Mouse (Mus musculus) forebrain, embryonic 14.5 days (tissue): ENCODE data around the gene Nr1i3. TPM values are rescaled to one million over a fixed set of nuclear protein-coding genes. Genes with fewer than 3 reads are reported as not detected.

Experiments used
- ATAC-seq: fragments of 200-750 bp; cut with Nextera tagmentation; 2 replicates; pipeline ENCODE4 v1.8.0; 2017; ENCODE audit warnings: mild to moderate bottlenecking, moderate library complexity
- DNase-seq: peaks from one replicate; pipeline ENCODE4 v3.0.0-alpha.2; 2015; ENCODE audit warnings: low spot score
- H3K27ac ChIP-seq: fragments of 300-500 bp; sonication (generic); 2 replicates; pipeline ENCODE4 v1.5.1; 2014; ENCODE audit warnings: low read depth, mild to moderate bottlenecking, control low read depth, low read length, moderate library complexity
- H3K27me3 ChIP-seq: fragments of 300-500 bp; sonication (generic); replicated peaks from 2 replicates; pipeline ENCODE4 v1.6.1; 2014; ENCODE audit warnings: low read length, control low read depth, mixed read lengths; ENCODE audit not compliant: control insufficient read depth, insufficient read depth
- H3K36me3 ChIP-seq: fragments of 300-500 bp; sonication (generic); 2 replicates; pipeline ENCODE4 v1.6.1; 2014; ENCODE audit warnings: low read length, control low read depth; ENCODE audit not compliant: control insufficient read depth, insufficient read depth
- H3K4me1 ChIP-seq: fragments of 300-500 bp; sonication (generic); 2 replicates; pipeline ENCODE4 v1.6.1; 2014; ENCODE audit warnings: antibody characterized with exemption, low read length, control low read depth; ENCODE audit not compliant: control insufficient read depth, insufficient read depth
- H3K4me2 ChIP-seq: fragments of 300-500 bp; sonication (generic); 2 replicates; pipeline ENCODE4 v1.6.1; 2014; ENCODE audit warnings: mild to moderate bottlenecking, control low read depth, low read length
- H3K4me3 ChIP-seq: fragments of 300-500 bp; sonication (generic); 2 replicates; pipeline ENCODE4 v1.5.1; 2014; ENCODE audit warnings: low read depth, low read length, control low read depth
- H3K9ac ChIP-seq: fragments of 300-500 bp; sonication (generic); 2 replicates; pipeline ENCODE4 v1.6.1; 2014; ENCODE audit warnings: mild to moderate bottlenecking, low read length, control low read depth, moderate library complexity
- H3K9me3 ChIP-seq: fragments of 300-500 bp; sonication (generic); replicated peaks from 2 replicates; pipeline ENCODE4 v1.6.1; 2016; ENCODE audit warnings: low read length, control low read depth, mixed read lengths; ENCODE audit not compliant: control insufficient read depth
- WGBS: fragments of 180-500 bp; shearing (Covaris S2); extraction: QIAGEN DNeasy Blood & Tissue Kit; methylation state at CpG from one replicate; pipeline ENCODE4 v1.1.7; 2014; 5-methylcytosine and 5-hydroxymethylcytosine counted together
- polyA plus RNA-seq: library from polyadenylated mRNA; unstranded; fragments of >200 nt; fragmentation: Nextera tagmentation; extraction: Ambion mirVana; gene quantifications from 2 replicates; pipeline ENCODE4 v1.2.1, GENCODE M21; 2014

Nr1i3 gene
- polyA plus RNA-seq, 1 experiment from 2014 or later: 0.13 TPM

DNA sequence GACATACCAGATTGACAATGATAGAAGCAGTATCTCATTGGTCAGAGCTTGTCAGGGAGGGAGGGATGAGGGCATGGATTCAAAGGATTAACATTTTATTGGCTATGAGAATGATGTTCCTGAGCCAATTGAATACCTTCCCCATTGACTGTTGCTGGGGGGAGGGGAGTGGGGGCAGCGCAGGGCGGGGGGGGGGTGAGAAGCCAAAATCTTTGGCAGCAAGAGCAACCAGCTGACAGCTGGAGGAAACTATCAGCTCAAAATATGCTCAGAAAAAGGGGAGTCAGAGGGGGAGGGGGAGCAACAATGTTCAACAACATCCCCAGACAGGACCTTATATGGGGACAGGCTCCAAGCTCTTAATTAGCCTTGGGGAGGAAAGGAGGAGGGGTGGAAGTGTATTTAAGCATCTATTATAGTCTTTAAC lies 49.4 kb downstream of the Nr1i3 start:
- Histone ChIP-seq H3K4me2 (peak overlapping the region; percentile 51), H3K4me1 (peaks cover 10% of the 10 kb centered on the region), H3K9ac (no peak overlapping the region), H3K27me3 (no peaks in the 10 kb centered on the region), H3K4me3 (no peak overlapping the region; the same call in 1 of the 2 replicates), H3K27ac (peak overlapping the region; percentile 84), H3K36me3 (no peaks in the 10 kb centered on the region), H3K9me3 (no peaks in the 10 kb centered on the region)
- ATAC-seq: peak; percentile 93
- DNase-seq: peak; percentile 95
- 12% methylated on average over 2 of the region's 2 CpGs for WGBS

DNA sequence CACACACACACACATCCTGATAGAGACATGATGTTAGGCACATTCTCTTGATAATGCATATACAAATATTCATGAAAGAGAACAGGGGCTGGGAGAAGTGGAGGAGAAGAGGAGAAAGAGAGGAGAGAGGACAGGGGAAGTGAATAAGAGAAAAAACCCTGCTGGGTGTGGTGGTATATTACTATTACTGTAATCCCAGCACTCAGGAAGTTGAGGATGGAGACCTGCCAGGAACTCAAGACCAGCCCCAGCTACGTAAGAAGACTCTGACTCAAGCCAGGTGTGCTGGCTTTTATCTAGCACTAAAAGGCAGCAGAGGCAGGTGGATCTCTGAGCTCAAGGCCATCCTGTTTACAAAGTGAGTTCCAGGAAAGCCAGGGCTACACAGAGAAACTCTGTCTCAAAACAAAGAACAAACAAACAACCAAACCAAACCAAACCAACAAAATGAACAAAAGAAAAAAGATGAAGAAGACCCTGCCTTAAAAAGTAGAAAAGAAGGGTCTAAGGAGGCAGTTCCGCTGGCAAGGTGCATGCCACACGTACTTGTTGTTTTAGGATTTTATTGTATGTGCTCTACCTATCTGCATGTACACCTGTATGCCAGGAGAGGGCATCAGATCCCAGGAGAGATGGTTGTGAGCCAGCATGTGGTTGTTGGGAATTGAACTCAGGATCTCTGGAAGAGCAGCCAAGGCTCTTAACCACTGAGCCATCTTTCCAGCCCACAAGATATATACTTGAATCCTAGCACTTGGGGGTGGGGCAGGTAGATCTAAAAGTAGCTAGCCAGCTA lies 50.1 kb downstream of the Nr1i3 start:
- no peak overlapping the region for H3K9ac ChIP-seq
- peaks cover 10% of the 10 kb centered on the region for H3K4me1 ChIP-seq
- no peaks in the 10 kb centered on the region for H3K9me3 ChIP-seq
- WGBS: 68% methylated on average over 3 of the region's 3 CpGs
- no peaks in the 10 kb centered on the region for H3K36me3 ChIP-seq
- DNase-seq (no peak), ATAC-seq (no peak; the same call in 1 of the 2 replicates)
- no peak overlapping the region for H3K4me3 ChIP-seq
- peak overlapping the region; percentile 82 for H3K27ac ChIP-seq
- H3K27me3 ChIP-seq: no peaks in the 10 kb centered on the region
- H3K4me2 ChIP-seq: peak overlapping the region; percentile 51

DNA sequence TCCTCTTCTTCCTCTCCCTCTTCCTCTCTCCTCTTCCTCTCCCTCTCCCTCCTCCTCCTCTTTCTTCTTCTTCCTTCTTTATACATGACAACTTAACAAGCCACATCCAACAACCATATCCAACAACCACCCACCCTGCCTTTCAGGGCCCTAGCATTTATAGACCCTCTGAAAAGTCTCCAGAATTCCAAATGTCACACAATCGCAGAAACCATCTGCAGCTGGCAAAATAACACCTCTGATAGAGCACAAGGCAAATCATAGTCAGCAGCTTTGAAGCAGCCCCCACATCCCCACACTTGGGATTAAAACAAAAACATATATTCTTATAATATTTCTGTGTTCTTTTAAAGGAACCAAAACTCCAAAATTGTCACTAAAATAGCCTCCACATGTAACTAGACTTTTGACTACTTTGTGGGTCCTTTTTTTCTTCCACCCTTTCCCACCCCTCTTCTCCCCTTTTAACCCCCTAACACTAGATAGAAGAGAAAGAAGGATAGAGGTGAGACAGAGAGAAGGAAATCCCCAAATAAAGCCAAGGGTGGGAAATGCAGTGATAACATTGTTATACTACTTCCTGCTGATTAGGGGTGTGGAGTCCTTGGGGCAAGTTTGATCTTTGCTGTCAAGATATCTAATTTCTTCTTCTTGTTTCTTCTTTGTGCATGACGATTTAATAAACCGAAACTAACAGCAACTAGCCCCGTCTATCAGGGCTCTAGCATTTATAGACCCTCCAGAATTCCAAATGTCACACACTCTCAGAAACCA lies 52.4 kb downstream of the Nr1i3 start:
- DNase-seq (no peak), ATAC-seq (no peak)
- H3K27me3 ChIP-seq: no peaks in the 10 kb centered on the region
- H3K4me2 ChIP-seq: no peak overlapping the region
- H3K9ac ChIP-seq: no peak overlapping the region
- H3K27ac ChIP-seq: no peak overlapping the region
- H3K4me1 ChIP-seq: peaks cover 18% of the 10 kb centered on the region
- no peaks in the 10 kb centered on the region for H3K36me3 ChIP-seq
- 77% methylated on average over 4 of the region's 4 CpGs for WGBS
- no peak overlapping the region for H3K4me3 ChIP-seq
- no peaks in the 10 kb centered on the region for H3K9me3 ChIP-seq

DNA sequence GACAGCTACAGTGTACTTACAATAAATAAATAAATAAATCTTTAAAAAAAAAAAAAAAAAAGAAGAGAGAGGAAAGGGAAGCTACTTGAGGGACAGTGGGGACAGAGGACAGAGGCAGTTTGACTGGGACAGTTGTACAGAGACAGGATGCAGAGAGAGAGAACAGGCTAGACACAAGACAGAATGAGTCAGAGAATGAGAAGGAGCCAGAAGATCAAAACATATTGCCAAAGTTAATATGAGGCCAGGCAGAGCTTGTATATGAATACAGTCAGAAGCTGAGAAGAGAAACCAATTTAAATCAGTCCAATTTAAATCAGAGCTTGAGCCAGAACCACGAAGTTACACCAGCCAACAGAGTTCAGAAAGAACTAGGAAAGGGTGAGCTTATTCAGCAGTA lies 54.6 kb downstream of the Nr1i3 start:
- Histone ChIP-seq H3K27me3 (no peaks in the 10 kb centered on the region), H3K36me3 (peaks cover 16% of the 10 kb centered on the region), H3K4me1 (peaks cover 15% of the 10 kb centered on the region; the same call in 1 of the 2 replicates), H3K27ac (no peak overlapping the region), H3K4me2 (no peak overlapping the region), H3K9me3 (no peaks in the 10 kb centered on the region), H3K4me3 (no peak overlapping the region), H3K9ac (no peak overlapping the region)
- WGBS: 63% methylated on average over 1 of the region's 1 CpGs
- DNase-seq (no peak), ATAC-seq (no peak)

DNA sequence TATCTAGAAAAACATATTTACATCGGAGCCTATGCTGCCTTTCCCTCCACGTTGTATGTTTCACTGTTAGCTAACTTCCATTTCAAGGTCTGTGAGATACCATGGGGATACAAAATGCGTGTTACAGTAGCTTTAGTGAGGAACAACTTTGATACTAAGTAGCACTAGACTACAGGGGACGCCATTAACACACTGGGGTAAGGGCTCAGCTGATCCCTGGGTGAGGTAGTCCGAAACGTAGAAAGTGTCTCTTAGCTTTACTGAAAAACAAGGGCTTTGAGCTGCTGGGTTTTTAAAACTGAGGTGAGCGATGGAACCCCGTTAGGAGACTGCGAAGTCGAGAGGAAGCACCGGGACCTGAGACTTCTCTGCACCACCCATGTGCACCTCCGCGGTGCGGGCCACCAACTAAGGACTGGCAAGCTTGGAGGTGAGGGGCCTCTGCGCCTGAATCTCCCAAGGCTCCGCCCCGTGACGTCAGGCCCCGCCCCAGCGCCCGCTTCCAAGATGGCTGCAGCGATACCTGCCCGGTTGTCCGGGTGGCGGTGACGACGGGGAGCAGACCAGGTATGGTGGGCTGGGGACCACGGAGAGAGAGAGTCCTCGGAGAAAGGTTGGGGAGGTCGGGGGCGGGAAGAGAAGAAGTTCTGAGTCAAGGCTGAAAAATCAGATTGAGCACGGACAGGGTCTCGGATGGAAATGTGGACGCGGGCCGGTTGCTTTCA lies 56.2 kb downstream of the Nr1i3 start, which contains the start of gene B4galt3:
Gene B4galt3, plus strand, starts transcription at position 481 of the 725 bp plus-strand sequence.
- Histone ChIP-seq H3K9me3 (no peaks in the 10 kb centered on the region), H3K4me3 (peak within 1 kb of the TSS; percentile 82), H3K9ac (peak within 1 kb of the TSS; percentile 86), H3K27ac (peak within 1 kb of the TSS; percentile 58; the same call in 1 of the 2 replicates), H3K4me2 (peak within 1 kb of the TSS; percentile 95), H3K4me1 (peaks cover 12% of the 10 kb centered on the region; the same call in 1 of the 2 replicates), H3K36me3 (peaks cover 33% of the 10 kb centered on the region), H3K27me3 (no peaks in the 10 kb centered on the region)
- ATAC-seq: peak; percentile 98
- DNase-seq: peak; percentile 93
- 4% methylated on average over 36 of the region's 36 CpGs for WGBS

Other genes starting within 250 kb of the Nr1i3 start
- 0.52 and 1.5 TPM in 2 replicates for gene Fcgr2b, start 237.4 kb upstream of the Nr1i3 start, polyA plus RNA-seq
- gene Fcgr4, start 195.1 kb upstream of the Nr1i3 start, polyA plus RNA-seq: 0.41 and 0.50 TPM in 2 replicates
- 8.3 and 11.5 TPM in 2 replicates for gene Fcgr3, start 149.0 kb upstream of the Nr1i3 start, polyA plus RNA-seq
- 7.2 and 8.8 TPM in 2 replicates for gene Cfap126, start 100.1 kb upstream of the Nr1i3 start, polyA plus RNA-seq
- gene Sdhc, start 63.4 kb upstream of the Nr1i3 start, polyA plus RNA-seq: 301 and 310 TPM in 2 replicates
- gene Mpz, start 63.3 kb upstream of the Nr1i3 start, polyA plus RNA-seq: 0.09 and 0.22 TPM in 2 replicates
- 9.7 and 10.2 TPM in 2 replicates for gene Pcp4l1, start 17.7 kb upstream of the Nr1i3 start, polyA plus RNA-seq
- gene Tomm40l, start 8.5 kb downstream of the Nr1i3 start, polyA plus RNA-seq: 45.0 and 49.2 TPM in 2 replicates
- gene Apoa2, start 11.1 kb downstream of the Nr1i3 start, polyA plus RNA-seq: 0.88 and 1.9 TPM in 2 replicates
- 25.1 and 31.5 TPM in 2 replicates for gene Fcer1g, start 20.4 kb downstream of the Nr1i3 start, polyA plus RNA-seq
- gene Adamts4, start 36.5 kb downstream of the Nr1i3 start, polyA plus RNA-seq: 2.5 and 3.9 TPM in 2 replicates
- 244 and 260 TPM in 2 replicates for gene Ndufs2, start 37.4 kb downstream of the Nr1i3 start, polyA plus RNA-seq
- gene B4galt3, start 56.4 kb downstream of the Nr1i3 start, polyA plus RNA-seq: 74.9 and 94.2 TPM in 2 replicates
- 41.4 and 46.0 TPM in 2 replicates for gene Ppox, start 67.2 kb downstream of the Nr1i3 start, polyA plus RNA-seq
- 89.9 and 104 TPM in 2 replicates for gene Usp21, start 74.0 kb downstream of the Nr1i3 start, polyA plus RNA-seq
- gene Ufc1, start 81.1 kb downstream of the Nr1i3 start, polyA plus RNA-seq: 119 and 127 TPM in 2 replicates
- gene Dedd, start 115.2 kb downstream of the Nr1i3 start, polyA plus RNA-seq: 53.9 and 60.5 TPM in 2 replicates
- gene Nit1, start 131.7 kb downstream of the Nr1i3 start, polyA plus RNA-seq: 45.9 and 46.0 TPM in 2 replicates
- 78.3 and 82.6 TPM in 2 replicates for gene Pfdn2, start 131.7 kb downstream of the Nr1i3 start, polyA plus RNA-seq
- gene Klhdc9, start 146.8 kb downstream of the Nr1i3 start, polyA plus RNA-seq: 3.0 and 5.2 TPM in 2 replicates
- gene Nectin4, start 156.1 kb downstream of the Nr1i3 start, polyA plus RNA-seq: 0.11 and 0.32 TPM in 2 replicates
- 0.28 and 0.39 TPM in 2 replicates for gene Arhgap30, start 175.0 kb downstream of the Nr1i3 start, polyA plus RNA-seq
- 212 and 263 TPM in 2 replicates for gene Usf1, start 197.3 kb downstream of the Nr1i3 start, polyA plus RNA-seq
- 4.5 and 4.8 TPM in 2 replicates for gene Tstd1, start 204.9 kb downstream of the Nr1i3 start, polyA plus RNA-seq
- 3.0 and 6.9 TPM in 2 replicates for gene F11r, start 223.6 kb downstream of the Nr1i3 start, polyA plus RNA-seq